Mouse (Mus musculus): ENCODE measurements at regions not wholly inside any gene's neighbourhood (a gene's known extent, or its start where the extent isn't known, plus 50 kb on each side); places are given as distances from the start of the nearest gene placed in this dataset.

- no peak for DNase-seq (ENCODE audit: low spot score)
Observed at GRCm38 (mm10) chr12:68576855-68577254, 582.1 kb downstream of the Rps29 start.

GRCm38 (mm10) chr12:68554943-68555627, 603.9 kb downstream of the Rps29 start:
- no peak for DNase-seq (ENCODE audit: low spot score)

- no peak for DNase-seq (ENCODE audit: low spot score)
Observed at GRCm38 (mm10) chr12:68554292-68554691, 604.7 kb downstream of the Rps29 start.

- DNase-seq (ENCODE audit: low spot score), result no peak
Observed at GRCm38 (mm10) chr12:68541811-68542210, 617.2 kb downstream of the Rps29 start.

GRCm38 (mm10) chr12:68500794-68501193, 658.2 kb downstream of the Rps29 start:
- DNase-seq (ENCODE audit: low spot score), result no peak

GRCm38 (mm10) chr12:68463032-68463431, 696.0 kb downstream of the Rps29 start:
- no peak for DNase-seq (ENCODE audit: low spot score)

- no peak for DNase-seq (ENCODE audit: low spot score)
Observed at GRCm38 (mm10) chr12:68458196-68458595, 700.8 kb downstream of the Rps29 start.

GRCm38 (mm10) chr12:68426601-68427000, 732.4 kb downstream of the Rps29 start:
- DNase-seq (ENCODE audit: low spot score), result no peak

GRCm38 (mm10) chr12:68425006-68425405, 734.0 kb downstream of the Rps29 start:
- no peak for DNase-seq (ENCODE audit: low spot score)
